Comparison of ENCODE assay signal across 8 mouse cellular contexts in genomic region chr2:177000656-177001055, GRCm38 (mm10). TPM values are rescaled to one million over a fixed set of nuclear protein-coding genes. Genes with fewer than 3 reads are reported as not detected.
DNase-seq lines count a peak whose midpoint lies in the region; ATAC-seq and TF ChIP-seq lines count a peak whose summit lies in the region.
"Not testable (repeated sequence)": the region's sequence is repeated elsewhere in the genome, so short reads cannot be mapped to it uniquely, and the experiment has no call there.

Gm14419 (plus strand) TSS chr2:177000956.

- no CpG with 5 or more reads among the region's 6 CpGs for WGBS in heart, embryonic 11.5 days (ENCODE audit: insufficient replicate concordance)
- WGBS in kidney, embryonic 14.5 days: no CpG with 5 or more reads among the region's 6 CpGs
- WGBS in limb, embryonic 13.5 days: no CpG with 5 or more reads among the region's 6 CpGs

- H3K27me3 ChIP-seq in heart, embryonic 11.5 days (ENCODE audit: control insufficient read depth, insufficient read depth, low read length); kidney, embryonic 14.5 days (ENCODE audit: control insufficient read depth, insufficient read depth, low read length); limb, embryonic 13.5 days: not testable (repeated sequence)

- not testable (repeated sequence) for H3K36me3 ChIP-seq in heart, embryonic 11.5 days (ENCODE audit: control insufficient read depth, insufficient read depth, low read length); kidney, embryonic 14.5 days (ENCODE audit: control insufficient read depth, insufficient read depth, low read length); limb, embryonic 13.5 days

- H3K4me1 ChIP-seq in cortical plate, adult 2 months (ENCODE audit: control insufficient read depth, insufficient read depth, low read length); heart, embryonic 11.5 days (ENCODE audit: control insufficient read depth, insufficient read depth, low read length); kidney, embryonic 14.5 days (ENCODE audit: control insufficient read depth, insufficient read depth, low read length); limb, embryonic 13.5 days: not testable (repeated sequence)

- not testable (repeated sequence) for H3K27ac ChIP-seq in cortical plate, adult 2 months (ENCODE audit: insufficient read depth, low read length); heart, embryonic 11.5 days (ENCODE audit: low read depth, low read length); kidney, embryonic 14.5 days (ENCODE audit: low read depth, low read length); limb, embryonic 13.5 days

- H3K4me3 ChIP-seq in cortical plate, adult 2 months (ENCODE audit: insufficient read depth, low read length); heart, embryonic 11.5 days (ENCODE audit: low read depth, low read length); kidney, embryonic 14.5 days (ENCODE audit: low read length); limb, embryonic 13.5 days: not testable (repeated sequence)

- TF ChIP-seq CTCF in cortical plate, adult 2 months (IDR thresholded peaks at IDR 0.05; ENCODE audit: extremely low read depth, insufficient read depth, low read length): not testable (repeated sequence)

- not testable (repeated sequence) for H3K9me3 ChIP-seq in heart, embryonic 11.5 days (replicated peaks; ENCODE audit: control insufficient read depth, low read length); kidney, embryonic 14.5 days (ENCODE audit: control insufficient read depth, low read length); limb, embryonic 13.5 days

- not testable (repeated sequence) for ATAC-seq in heart, embryonic 11.5 days (replicated peaks; ENCODE audit: insufficient number of reproducible peaks, low FRiP score, low TSS enrichment); kidney, embryonic 14.5 days (ENCODE audit: low FRiP score, low TSS enrichment); limb, embryonic 13.5 days (ENCODE audit: low FRiP score, low read depth)

- H3K9ac ChIP-seq in heart, embryonic 11.5 days (ENCODE audit: low read depth, low read length); kidney, embryonic 14.5 days (ENCODE audit: low read depth, low read length); limb, embryonic 13.5 days: not testable (repeated sequence)

- not testable (repeated sequence) for DNase-seq in adrenal gland, adult 18-20 months (ENCODE audit: low spot score in 2 of 2); gastrocnemius, adult 8-10 months (ENCODE audit: low spot score in 2 of 2); layer of hippocampus, postnatal 36 days; thymus, postnatal 0 days (ENCODE audit: low spot score)

- TF ChIP-seq POLR2A in cortical plate, adult 2 months (IDR thresholded peaks at IDR 0.05; ENCODE audit: extremely low read depth, insufficient read depth, low read length): not testable (repeated sequence)

- not testable (repeated sequence) for H3K4me2 ChIP-seq in heart, embryonic 11.5 days; kidney, embryonic 14.5 days (replicated peaks; ENCODE audit: low read depth, low read length); limb, embryonic 13.5 days (replicated peaks)

RNA-seq across cellular contexts. Expression of gene Gm14419, which starts in this region (rescaled TPM):
- 10 to 100 TPM; 35.0 to 36.0 TPM for total RNA-seq in adrenal gland, adult 18-20 months (2021)
- 13.7 and 16.5 TPM in 2 replicates for polyA plus RNA-seq in cortical plate, adult 2 months (2012; rRNA removed)
- 10 to 100 TPM; 35.6 to 44.6 (median 38.8) TPM for total RNA-seq in gastrocnemius, adult 8-10 months (2022)
- 11.9 and 13.8 TPM in 2 replicates for polyA plus RNA-seq in heart, embryonic 11.5 days (2014; fragmentation: Nextera tagmentation; extraction: Ambion mirVana)
- 13.5 and 14.3 TPM in 2 replicates for polyA plus RNA-seq in kidney, embryonic 14.5 days (2014; fragmentation: Nextera tagmentation; extraction: Ambion mirVana)
- total RNA-seq in layer of hippocampus, postnatal 36 days (2021): 10 to 100 TPM; 56.3 to 83.7 TPM
- polyA plus RNA-seq in limb, embryonic 13.5 days (2015; fragmentation: Nextera tagmentation; extraction: Ambion mirVana): 12.0 and 12.8 TPM in 2 replicates
- 10.2 and 11.1 TPM in 2 replicates for polyA plus RNA-seq in thymus, postnatal 0 days (2015; fragmentation: Nextera tagmentation; extraction: Ambion mirVana)
